Mouse (Mus musculus): ENCODE results near the gene C1qtnf1. TPM values are rescaled to one million over a fixed set of nuclear protein-coding genes. Genes with fewer than 3 reads are reported as not detected.
A peak's percentile ranks its signal among the peaks of the same experiment; 100 is the strongest.

C1qtnf1 gene
- total RNA-seq, 2 experiments from 2014 or later = 31.8 to 37.4 TPM

DNA sequence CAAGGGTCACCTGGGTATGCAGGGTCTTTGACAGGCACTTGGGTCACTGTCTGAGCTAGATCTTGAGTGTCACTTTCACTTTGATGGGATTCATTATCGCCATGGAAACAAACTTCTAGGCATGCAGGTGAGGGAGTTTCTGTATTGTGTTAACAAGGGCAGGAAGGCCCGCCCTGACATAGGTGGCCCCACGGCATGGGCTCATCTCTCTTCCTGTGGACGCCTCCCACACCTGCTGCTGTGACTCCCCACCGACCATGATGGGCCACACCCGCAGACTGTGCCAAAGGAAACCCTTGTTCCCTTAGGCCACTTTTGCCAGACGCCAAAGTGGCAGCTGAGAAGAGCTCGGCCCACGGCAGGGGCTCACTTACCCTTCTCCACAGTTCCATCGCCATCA, 17.5 kb upstream of the C1qtnf1 start:
- no peak for DNase-seq

DNA sequence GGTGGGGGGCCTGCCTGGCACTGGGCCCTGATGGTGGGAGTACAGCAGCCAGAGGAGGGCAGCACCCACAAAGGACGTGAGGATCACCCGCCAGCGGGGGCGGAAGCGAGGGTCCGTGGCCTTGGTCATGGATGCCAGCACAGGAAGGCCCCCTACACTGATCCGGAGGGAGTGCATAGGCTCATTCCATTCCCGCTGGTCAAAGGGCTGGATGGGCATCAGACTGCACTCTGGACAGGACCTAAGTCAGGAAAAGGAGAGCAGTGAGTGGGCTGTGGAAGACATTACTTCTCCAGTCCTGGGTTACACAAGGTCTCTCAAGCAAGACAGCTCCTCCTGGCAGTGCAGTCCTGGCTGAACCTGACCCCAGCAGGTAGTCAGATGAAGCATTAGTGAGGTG, 16.7 kb upstream of the C1qtnf1 start:
- DNase-seq = no peak

DNA sequence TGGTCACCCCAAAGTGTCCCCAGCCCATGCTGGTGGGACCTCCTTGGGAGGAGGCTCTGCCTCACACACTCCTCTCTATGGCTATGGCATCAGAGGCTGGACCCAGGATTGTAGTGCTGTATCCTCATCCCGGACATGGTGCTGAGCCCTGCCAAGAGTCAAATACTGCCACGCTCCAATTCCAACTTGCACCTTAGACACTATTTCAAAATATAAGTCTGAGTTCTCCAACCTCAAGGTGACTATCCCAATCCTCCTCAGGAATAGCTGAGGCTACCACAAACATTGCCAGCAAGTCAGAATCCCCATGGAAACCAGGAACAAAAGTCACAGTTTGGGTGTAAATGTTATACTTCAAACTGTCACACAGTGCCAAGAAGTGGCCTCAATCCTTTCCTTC, 15.4 kb upstream of the C1qtnf1 start:
- no peak for DNase-seq

DNA sequence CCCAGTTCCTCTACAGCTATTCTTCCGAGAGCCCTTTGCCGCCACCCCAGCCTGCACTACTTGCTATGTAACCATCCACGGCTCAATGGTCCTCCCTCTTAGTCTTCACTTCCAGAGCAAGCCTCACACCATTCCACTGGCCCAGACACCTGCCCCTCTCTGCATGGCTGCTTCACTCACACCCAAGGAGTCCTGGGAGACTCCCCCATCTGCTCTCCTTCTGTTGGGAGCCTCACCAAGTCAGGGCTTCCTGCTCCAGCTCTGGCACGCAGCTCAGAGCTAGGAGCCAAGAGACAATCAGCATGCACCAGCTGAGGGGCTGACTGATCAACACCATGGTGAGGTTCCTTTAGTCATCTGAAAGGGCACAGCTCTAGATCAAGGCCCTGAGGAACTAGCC, 14.9 kb upstream of the C1qtnf1 start:
- no peak for DNase-seq

DNA sequence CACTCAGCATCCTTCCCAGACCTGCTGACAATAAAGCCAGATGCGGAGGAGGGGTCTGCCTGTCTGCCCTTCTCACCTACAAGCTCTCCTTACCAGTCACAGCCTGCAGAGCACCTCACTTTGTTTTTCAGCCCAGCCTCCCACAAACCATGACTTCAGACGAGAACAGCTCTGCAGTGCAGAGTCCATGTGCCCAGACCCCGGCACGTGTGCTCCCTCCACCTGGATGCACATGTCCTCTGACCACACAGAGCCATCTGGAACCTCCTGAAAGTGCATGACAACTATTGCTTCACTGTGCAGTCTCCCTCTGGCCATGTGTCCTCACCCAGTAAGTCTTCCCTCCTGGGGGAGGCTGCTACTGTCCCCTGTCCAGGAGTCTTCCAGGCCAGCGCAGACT, 13.7 kb upstream of the C1qtnf1 start:
- DNase-seq = no peak

DNA sequence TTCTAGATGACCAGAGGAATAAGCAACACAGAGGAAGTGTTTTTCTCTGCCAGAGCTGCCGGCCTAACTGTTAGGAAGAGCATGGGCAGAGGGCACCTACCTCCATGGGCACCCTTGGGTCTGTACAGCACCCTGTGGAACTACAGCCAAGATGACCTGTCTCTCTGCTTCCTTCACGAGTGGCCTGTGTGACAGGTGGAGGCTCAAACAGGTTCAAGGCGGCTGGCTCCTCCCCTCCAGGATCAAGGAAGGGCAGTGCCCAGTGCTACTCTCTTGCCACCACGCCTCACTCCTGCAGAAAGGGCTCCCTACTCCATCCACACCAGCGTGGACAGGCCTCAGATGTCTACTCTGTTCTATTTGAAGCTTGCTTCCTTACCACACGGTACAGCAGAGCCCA, 12.4 kb upstream of the C1qtnf1 start:
- DNase-seq = no peak

DNA sequence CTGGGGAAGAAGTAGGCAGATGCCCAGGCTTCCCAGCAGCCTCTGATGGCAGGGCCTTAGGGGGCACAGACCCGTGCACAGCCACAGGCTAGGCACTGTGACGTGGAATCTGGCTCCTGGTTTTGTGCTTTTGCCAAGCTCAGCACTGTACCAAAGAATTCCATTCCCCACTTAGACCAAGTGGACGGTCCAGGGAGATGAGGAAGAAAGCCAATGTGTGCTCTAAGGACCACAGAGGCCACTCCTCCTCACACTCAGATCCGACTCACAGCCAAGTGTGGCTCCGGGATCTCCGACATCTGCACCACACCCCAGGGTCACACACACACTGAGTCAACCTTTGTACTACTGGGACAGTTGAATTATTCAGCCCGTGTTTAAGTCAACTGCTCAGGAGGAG, 12.0 kb upstream of the C1qtnf1 start:
- DNase-seq = peak; percentile 39

DNA sequence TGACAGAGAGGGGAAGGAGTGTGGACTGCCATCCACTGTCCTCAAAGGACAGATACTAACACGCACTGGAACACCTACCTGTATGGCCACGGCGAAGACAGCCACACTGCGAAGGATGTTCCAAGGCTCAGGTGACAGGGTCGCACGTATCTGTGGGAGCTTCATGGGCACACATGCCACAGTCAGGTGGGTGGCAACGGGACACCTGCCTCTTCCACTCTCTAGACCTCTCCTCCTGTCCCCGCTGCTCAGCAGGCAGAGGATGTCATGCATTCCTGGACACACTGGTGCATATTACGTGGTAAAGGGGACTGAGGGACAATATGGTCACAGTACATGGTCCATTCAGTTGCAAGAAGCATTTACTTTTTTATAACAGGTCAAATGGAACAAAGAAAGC, 10.5 kb upstream of the C1qtnf1 start:
- DNase-seq = no peak

DNA sequence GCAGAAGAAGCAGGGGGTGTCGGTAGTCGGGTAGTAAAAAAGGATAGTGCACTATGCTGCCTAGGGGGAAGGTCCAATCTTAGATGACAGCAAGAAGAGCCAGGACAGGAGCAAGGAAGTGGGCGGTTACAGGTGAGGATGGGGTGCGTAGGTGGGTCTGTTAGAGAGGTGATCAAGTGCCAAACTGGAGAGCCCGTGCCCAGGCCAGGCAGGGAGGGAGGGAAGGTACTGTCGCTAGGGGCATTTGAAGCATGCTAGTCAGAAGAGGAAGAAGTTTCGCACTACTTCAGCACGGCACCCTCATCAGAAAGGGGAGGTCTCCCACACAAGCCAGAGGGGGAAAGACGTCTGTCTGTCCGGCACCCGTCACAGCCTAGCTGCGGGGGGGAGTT, 9.6 kb upstream of the C1qtnf1 start:
- no peak for DNase-seq

DNA sequence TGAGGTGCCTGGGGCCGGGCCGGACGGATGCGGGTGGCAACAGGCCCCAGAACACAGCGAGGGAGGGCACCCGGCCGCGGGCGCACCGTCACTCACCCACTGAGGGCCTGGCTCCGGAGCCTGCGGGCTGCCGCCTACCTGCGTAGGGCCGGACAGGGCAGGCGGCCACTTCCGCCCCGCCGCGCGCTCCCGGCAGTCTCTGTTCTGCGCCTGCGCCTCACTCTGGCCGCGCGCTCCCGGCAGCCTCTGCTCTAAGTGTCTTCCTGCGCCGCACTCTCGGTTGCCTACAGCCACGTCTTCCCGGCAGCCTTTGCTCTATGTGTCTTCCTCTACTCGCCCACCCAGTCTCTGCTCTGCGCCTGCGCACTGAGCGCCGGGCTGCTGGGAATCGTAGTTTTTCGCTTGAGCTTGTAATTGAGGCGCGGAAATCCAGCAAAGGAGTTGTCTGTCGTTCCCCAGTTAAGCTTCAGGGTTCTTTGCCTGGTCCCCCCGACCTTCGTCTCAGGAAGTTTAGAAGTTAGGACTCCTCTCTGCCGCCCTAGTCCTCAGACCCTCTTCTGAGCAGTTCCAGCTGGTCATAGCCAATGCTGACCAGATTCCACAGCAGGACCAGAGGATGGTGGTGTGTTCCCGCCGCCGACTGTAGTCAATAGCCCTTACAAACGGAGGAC, 9.0 kb upstream of the C1qtnf1 start, which contains the start of gene Cant1:
Cant1 (minus strand) TSS at position 253 of the 671 bp plus-strand sequence.
- DNase-seq = peak; percentile 93

DNA sequence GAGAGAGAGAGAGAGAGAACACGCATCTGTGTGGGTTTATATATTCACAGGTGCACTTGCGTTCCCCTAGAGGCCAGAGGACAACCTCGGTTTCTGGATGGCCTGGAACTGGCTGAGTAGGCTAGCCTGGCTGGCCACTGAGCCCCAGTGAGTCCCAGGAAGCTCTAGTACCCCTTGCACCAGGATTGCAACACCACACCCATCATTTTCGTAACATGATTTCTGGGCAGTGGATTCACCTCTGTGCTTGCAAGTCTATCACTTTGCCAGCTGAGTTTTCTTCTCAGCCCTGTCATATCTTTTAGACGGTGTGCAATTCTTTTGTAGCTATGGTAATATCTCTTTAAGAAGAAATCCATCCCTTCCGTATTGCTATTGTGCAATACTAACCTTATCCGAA, 7.7 kb upstream of the C1qtnf1 start:
- no peak for DNase-seq

DNA sequence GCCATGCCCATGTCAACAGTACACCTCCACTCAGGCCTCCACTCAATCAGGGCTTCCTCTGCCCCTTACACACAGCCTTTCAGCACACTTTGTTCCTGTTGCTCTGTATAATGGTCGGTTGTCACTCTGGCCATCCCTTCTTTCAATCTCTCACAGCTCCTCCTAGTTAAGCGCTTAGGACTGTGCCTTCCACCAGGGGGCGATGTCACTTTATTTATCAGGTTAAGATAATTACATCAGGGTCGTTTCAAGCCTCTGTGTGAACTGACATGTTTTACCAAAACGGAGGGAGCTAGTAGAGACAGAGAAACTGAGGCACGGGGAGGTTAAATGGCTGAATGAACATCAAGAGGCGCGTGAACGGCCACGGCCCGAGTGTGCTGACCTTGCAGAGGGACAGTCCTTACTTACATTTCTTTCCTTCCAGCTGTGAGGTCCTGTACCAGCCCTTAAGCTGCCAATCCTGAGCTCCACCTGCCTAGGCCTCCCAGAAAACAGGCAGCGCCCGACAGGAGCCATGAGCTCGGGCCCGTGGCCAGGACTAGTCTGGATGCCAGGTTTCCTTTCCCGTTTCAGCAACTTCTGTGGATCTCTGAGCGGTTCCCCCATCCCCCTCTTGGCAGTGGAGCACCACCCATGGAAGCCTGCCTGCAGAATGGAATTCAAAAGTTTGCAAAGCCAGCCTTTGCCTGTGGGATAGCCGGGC, 4.6 kb upstream of the C1qtnf1 start:
- DNase-seq = peak; percentile 89

DNA sequence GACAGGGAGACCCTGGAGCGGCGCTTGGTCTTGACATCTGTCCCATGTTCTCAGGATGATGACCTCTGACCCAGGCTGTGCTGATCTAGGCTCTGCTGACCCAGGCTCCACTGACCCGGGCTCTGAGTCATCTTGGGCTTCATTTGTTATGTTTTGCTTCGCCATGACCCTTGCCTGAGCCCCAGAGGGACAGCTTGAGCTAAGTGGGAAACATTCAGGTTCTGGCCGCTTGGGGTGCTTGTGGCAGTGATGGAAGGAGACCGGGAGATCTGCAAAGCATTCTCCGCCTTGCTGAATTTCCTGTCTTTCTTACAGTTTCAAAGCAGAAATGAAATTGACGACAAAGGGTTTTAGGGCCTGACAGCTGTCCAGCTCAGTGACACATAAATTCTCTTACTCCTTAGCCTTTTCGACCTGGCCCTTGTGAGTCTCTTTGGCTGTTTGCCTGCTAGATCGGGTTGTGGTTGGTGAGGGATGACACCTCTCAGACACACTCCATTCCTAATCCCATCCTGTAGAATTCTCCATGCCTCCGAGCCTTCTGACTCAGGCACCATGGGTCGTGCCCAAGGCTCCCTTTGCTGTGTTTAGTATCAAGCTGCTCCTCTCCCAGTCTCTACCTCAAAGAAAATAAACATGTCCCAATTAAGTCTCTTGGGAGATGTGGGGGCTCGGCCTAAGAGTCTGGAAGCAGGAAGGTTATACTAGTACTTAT, 3.2 kb upstream of the C1qtnf1 start:
- DNase-seq = no peak

DNA sequence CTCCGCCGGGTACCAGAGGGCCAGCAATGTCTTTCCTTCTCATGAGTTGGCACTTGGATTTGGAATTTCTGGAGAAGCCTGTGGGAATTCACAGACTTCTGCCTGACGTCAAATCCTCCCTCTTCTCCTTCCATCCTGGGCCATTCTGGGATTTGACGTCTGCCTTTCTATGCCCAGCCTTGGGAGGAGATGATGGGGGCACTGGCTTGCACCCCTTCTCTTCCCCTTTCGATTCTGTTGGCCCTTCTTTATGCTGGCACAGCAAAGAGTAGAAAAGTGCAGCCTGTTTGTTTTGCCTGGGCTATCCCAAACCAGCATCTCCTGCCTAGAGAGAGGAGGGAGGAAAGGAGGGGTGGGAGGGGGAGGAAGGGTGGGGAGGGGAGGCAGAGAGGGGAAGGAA, 1.2 kb upstream of the C1qtnf1 start:
- no peak for DNase-seq

DNA sequence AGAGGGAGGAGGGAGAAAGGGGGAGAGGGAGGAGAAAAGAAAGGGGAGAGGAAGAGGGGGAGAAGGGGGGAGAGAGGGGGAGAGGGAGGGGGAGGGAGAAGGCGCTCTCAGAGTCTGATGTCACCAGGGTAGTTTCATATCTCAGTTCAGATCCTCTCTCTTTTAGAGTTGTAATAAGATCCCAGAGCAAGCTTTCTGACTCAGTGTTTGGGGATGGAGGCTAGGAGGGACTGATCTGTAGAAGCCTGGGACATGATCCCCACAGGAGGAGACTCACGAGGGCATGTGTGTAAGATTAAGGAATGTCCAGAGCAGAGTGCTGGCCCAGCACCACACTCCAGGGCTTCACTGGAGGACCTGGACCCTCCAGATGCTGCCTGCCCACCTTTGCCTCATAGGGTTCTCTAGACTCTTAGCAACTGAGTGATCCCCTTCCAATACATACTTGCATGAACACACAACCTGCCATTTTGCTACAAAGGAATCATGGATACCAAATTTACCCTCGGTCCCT, 680 bp upstream of the C1qtnf1 start:
- DNase-seq = no peak

DNA sequence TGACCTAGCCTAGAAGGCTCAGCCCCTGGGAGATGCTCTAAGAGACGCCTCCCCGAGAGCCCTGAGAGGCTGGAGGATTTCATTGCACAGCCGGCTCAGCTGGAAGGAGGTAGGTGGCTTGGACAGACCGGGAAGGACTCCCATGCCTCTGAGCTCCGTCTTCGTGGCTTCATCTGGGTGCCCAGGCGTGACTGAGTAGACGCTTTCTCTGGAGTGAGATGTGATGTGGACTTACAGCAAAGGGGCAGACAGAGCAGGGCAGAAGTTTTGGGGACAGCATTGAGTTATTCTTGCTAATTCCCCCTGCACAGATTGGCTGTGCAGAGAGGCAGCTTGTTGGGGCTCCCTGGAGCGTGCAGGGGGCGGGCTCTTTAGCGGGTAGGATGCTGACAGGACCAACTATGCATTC, 461 bp downstream of the C1qtnf1 start:
- DNase-seq = peak; percentile 42

DNA sequence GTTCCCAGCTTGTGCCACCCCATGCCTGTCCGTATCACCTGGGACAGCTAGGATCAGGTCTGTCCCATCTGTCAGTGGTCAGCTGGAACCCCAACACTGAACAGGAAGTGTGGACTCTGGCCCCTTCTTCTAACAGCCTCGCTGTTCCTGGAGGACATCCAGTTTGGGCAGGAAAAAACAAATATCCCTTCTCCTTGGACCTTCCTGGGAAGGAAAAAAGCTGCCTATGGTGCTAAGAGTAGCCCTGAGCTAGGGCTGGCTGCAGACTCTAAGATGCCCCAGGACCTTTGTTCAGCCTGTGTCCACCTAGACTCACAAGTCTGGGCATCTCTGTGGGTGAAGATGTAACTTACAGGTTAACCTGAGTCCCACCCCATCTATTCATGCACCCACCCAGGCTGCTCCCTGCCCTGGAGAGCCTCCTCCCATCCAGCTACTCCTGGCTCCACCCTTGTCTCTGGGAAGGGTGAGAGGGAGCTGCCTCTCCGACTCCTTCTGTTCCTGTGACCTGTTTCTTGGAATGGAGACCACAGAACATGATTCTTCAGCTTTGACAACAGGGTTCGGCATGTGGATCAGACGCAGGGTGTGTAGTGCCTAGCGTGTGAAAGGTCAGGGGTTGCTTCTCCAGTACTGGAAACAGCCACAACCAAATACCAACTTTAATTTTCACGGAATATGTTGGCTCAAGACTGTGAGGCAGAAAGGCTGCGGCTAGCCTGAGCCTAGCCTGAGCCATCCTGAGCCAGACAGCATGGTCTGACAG, 1.1 kb downstream of the C1qtnf1 start:
- DNase-seq = no peak

DNA sequence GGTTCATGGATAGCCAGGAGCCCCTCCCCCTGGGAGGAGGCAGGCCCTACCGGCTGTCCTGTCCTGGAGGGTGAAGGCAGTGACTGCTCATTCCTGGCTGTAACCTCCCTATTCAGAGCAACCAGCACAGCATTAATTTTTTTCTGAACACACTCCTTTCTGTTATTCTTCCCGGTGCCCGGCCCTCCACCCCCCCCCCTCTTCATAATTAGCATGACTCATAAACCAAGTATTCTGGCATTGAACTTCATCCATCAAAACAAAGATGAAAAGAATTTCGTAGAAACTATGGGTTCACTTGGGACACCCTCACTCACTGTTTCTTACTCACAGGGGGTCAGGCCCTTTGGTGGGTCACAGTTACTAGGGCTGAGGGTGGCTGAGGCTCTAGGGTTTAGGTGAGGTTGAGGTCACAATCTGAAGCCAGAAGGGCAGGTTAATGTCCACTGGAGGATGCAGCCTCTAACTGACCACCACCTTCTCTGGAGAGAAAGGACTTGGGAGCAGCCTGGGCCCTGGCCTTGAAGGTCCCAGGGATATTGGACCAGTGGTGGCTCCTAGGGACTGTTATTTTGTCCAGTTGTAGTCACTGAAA, 2.4 kb downstream of the C1qtnf1 start:
- no peak for DNase-seq

DNA sequence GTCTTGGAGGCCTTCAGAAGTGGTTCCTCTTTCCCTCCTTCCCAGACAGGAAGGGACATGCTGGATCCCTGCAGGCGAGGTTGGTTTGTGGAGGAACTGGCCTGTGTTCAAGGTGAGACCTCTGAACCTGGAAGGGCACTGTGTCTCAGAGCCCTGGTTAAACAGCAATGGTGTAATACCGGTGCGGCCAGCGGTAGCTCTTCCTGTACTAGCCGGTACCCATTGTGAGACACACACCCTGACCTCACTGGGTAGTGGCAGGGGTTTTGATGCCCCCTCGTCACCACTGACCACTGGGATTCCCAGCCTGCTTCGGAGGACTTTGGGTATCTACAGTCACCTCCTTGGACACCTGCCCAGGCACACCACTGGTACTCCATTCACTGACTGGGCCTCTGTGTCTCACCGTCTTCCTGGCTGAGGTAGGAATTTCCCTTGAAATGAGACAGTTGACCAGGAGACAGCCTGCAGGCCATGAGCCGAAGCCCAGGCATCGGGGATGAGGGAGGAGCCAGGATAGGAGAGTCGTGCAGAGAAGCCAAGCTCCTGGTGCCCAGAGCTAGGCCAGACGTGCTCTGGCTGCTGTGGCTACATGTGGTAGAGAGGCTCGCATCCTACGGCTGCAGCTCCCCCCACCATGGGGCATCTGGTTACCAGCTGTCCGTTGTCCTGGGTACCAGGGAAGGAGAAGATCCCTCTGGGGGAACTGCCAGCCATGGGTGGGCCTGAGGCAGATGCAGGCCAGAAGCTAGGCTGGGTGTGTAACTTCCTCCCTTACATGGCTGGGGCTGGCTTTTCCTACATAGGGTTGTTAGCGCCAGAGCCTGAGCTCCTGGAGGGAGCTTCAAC, 3.3 kb downstream of the C1qtnf1 start:
- DNase-seq = no peak

DNA sequence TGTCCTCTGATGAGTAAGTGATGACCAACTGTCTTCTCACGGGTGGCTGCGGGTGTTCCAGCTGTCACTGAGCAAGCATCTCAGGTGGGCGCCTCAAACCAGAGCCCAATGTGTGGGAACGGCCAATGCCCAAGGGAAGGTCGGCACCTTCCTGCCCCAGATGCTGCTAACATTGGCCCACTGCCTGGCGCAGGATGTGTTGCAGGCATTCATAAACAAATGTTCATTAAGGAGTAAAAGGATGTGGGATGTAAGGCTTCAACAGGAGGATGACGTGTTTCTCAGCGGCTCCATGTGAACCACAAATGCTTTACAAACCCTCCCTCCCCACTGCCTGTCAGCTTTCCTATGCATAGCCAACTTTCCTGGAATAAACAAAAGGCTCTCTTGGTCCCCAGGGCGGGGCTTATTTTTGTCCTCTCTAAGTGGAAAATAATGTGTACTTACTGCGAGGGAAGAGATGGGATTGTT, 5.4 kb downstream of the C1qtnf1 start:
- DNase-seq = no peak

DNA sequence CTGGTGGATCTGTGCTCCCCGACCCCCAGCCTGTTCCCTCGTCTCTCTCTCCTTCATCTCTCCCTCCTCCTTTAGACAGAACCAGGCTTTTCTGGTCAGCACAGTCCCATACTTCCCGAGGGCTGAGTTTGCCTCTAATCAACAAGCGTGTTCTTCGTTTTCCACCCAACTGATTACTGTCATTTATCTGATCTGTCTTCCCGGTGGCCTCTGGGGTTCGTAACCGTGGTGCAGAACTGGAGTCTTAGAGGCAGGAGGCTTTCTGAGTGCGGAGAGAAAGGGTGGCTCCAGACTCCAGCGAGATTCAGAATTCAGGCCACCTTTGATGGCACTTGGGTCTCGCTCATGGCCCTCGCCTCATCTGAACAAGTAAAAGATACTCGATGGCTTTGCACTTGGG, 6.1 kb downstream of the C1qtnf1 start:
- DNase-seq = no peak
